Mouse (Mus musculus): ENCODE measurements around the gene 4930449I24Rik.
"Not testable (repeated sequence)": the region's sequence is repeated elsewhere in the genome, so short reads cannot be mapped to it uniquely, and the experiment has no call there.

- TF ChIP-seq CTCF (IDR thresholded peaks at IDR 0.05; ENCODE audit: borderline replicate concordance, extremely low read depth, insufficient read depth, insufficient read length); POLR2A (IDR thresholded peaks at IDR 0.05; ENCODE audit: borderline replicate concordance, extremely low read depth, insufficient read depth, insufficient read length, poor library complexity, severe bottlenecking): not testable (repeated sequence)
Measured at GRCm38 (mm10) chr5:146537347-146537746, 35.1 kb downstream of the 4930449I24Rik start, which contains the start of gene Gm3409.

Measured in brain, embryonic 14.5 days (tissue).